Mouse (Mus musculus): ENCODE results near the gene Braf.

GRCm38 (mm10) chr6:39555648-39555945, 169.7 kb downstream of the Braf start:
- TF ChIP-seq ZC3H11A (IDR thresholded peaks at IDR 0.05; ENCODE audit: borderline replicate concordance, low read depth, low read length) (no peak), CHD2 (IDR thresholded peaks at IDR 0.05; ENCODE audit: low read depth, low read length) (no peak), ZNF384 (IDR thresholded peaks at IDR 0.05; ENCODE audit: low read depth, low read length) (no peak)

Measured in ES-E14 (cell line).